Mouse (Mus musculus): ENCODE data around the gene Hace1.

Gene Hace1

DNA sequence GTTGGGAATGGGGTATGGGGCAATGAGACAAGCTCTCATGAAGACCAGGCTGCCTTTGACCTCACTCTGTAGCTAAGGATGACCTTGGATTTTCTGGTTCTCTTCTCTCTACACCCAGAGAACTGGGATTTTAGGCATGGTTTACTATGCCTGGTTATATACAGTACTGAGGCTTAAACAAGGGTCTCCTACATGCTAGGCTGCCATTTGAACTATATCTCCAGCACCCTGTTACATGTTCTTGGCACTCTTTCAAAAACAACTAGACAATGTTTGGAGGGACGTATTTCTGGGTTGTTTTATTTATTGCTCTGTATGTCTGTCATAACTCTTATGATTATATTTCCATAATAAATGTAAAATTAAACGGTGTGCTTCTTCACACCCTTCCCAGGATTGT is 129.2 kb downstream of the Hace1 start:
- no peak for DNase-seq (ENCODE audit: low read depth)

DNA sequence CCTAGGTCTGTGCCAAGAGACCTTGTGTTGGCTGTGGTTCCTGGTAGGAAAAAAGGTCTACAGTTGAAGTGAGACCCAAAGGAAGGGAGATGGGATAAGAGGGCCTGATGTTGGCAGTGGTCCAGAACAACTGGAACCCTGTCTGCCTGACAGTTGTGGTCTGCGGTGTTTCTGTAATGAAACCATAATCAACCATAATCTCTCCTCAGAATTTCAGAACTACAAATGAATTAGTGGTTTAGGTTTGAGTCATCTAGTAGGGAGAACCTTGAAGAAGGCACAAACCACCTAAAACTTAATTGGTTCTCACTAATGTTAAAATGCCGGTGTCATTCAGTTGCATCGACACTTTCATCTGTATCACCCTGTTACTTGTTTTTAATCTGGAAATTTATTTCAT is 133.2 kb downstream of the Hace1 start:
- DNase-seq (ENCODE audit: low read depth) = peak; percentile 30

DNA sequence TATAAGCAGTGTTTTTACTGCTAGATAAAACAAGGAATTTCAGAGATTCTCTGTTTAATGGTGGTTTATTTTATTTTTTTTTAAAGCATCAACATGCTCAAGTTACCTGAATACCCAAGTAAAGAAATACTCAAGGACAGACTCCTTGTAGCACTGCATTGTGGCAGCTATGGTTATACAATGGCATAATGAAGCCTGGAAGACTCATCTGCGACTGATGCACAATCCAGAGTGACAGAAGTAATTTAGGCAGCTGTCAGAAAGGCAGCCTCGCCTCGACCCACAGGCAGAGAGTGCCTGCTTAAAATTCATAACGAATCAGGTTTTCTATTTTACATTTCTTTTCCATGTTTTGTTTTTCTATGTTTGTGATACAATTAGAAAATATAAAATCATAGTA is 133.7 kb downstream of the Hace1 start:
- DNase-seq (ENCODE audit: low read depth) = no peak

Measured in induced T-regulatory cell, adult 2 months (primary cell).